Mouse (Mus musculus) urinary bladder, adult 2 months (tissue): Measurements from ENCODE around the gene Hsf4. TPM values are rescaled to one million over a fixed set of nuclear protein-coding genes. Genes with fewer than 3 reads are reported as not detected.
"Not testable (repeated sequence)": the region's sequence is repeated elsewhere in the genome, so short reads cannot be mapped to it uniquely, and the experiment has no call there.

Experiments
- DNase-seq: peaks from one replicate; pipeline ENCODE4 v3.0.0; 2022; ENCODE audit warnings: low spot score
- polyA plus RNA-seq: library from polyadenylated mRNA; depleted of rRNA; stranded (reverse); fragments of >200 nt; gene quantifications from 2 replicates; pipeline ENCODE4 v1.2.3, GENCODE M21; 2012

Hsf4 gene
- polyA plus RNA-seq, 1 experiment, result 4.8 TPM

DNA sequence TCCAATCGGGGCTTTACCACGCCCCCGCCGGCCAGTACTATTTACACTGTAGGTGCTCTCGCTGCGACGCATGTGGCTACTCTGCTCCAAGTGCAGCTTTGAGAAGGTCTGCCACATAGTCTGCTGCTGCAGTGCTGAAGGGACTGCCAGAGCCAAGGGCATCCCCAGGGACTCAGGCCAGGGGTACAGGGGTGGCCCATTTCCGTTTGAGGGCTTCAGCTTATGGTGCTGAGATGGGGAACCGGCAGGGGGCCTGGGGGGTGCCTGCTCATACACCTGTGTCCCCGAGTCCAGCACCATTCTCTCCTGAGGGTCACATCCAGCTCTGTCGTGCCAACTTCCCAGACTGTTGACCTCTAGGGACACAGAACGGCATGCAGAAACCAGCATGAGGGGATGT lies 15.9 kb downstream of the Hsf4 start:
- no peak for DNase-seq

DNA sequence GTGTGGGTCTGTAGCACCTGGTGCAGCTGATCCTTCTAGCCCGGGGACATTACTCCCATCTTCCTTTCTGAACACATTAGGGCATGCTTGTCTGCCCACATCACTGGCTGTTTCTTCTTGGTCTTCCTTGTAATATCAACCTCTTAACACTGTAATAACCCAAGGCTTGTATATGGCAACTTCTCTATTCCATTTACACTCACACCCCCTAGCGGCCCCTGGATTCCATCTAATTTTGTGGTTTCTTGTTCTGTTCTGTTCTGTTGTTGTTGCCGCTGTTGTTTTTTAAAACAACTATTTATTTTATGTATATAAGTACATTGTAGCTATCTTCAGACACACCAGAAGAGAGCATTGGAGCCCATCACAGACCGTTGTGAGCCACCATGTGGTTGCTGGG lies 17.3 kb downstream of the Hsf4 start:
- DNase-seq, result no peak

DNA sequence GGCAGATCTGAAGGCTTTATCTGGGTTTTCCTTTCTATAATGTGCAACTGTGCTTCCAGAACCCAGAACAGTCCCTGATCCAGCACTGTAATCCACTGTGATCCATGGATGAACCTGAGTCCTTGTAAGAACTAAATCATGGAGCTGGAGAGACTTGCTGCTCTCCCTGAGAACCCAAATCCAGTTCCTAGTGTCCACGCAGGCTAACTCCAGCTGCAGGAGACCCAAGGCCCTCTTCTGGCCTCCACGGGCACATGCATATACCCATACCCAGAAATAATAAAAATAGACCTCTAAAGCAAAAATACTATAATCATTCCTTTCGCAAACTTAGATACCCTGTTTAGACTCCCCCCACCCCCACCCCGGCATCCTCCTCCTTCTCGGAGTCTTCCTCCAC lies 18.6 kb downstream of the Hsf4 start:
- no peak for DNase-seq

DNA sequence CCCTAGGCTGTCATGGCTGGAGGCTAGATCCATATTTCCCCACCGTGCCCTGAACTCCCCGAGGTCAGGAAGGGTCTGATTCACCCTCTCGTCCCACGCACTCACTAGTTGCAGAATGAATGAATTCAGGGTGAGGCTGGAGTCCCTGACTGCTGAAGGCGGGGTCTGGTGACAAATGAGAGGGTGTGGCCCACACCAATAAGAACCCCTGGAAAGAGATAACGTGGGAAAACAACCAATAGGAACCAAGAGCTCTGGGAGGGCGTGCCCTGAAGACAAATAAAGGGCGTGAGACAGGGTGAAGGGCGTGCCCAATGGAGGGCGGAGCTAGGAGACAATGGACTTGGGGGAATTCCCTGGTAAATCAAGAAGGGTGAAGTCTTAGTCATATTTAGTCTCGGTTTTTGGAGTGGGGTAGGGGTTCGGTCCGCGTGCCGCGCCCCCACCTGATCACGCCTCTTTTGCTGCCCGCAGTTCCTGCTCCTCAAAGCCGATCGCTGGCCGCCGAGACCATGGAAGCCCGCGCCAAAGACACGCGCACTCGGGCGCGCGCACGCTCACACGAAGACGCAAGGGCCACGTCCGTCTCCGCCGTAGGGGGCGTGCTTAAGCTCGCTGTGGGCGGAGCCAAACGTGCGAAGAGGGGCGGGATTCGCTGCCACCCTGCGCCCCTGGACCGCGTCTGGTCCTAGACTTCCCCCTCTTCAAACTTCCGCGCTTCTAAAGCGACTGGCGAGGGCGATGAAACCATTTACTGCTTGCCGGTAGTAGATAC lies 19.5 kb downstream of the Hsf4 start:
- peak; percentile 79 for DNase-seq

DNA sequence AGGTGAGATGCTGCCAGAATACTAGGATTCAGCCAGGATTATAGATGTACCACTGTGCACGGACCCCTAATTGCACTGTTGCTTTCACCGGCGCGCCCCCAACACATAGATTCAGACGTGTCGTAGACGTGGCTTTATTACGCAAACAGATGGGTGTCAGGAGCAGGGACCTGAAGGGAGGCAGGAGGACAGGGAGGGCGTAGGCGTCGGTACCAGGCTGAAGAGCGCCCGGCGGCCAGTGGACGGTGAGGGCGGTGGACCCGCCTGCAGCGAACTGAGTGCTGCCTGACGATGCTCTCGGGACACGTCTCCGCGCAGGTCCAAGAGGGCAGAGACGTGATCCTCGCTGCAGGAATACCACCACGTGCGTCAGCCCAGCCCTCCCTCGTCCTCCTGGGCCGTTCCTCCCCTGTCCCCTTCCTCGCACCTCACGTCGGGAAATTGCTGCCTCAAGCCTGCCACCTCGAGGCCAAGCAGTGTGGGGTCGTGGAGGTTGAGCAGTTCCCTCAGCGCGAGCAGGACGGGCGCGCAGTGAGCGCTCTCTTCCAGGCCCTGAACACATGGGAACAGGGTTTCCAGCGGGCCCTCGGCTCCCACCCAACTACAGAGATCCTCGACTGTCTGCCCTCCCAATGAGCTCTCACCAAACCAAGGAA lies 20.3 kb downstream of the Hsf4 start, which contains the start of gene 4931428F04Rik:
Gene 4931428F04Rik, minus strand, starts transcription at position 60 of the 656 bp plus-strand sequence.
- DNase-seq, result no peak

DNA sequence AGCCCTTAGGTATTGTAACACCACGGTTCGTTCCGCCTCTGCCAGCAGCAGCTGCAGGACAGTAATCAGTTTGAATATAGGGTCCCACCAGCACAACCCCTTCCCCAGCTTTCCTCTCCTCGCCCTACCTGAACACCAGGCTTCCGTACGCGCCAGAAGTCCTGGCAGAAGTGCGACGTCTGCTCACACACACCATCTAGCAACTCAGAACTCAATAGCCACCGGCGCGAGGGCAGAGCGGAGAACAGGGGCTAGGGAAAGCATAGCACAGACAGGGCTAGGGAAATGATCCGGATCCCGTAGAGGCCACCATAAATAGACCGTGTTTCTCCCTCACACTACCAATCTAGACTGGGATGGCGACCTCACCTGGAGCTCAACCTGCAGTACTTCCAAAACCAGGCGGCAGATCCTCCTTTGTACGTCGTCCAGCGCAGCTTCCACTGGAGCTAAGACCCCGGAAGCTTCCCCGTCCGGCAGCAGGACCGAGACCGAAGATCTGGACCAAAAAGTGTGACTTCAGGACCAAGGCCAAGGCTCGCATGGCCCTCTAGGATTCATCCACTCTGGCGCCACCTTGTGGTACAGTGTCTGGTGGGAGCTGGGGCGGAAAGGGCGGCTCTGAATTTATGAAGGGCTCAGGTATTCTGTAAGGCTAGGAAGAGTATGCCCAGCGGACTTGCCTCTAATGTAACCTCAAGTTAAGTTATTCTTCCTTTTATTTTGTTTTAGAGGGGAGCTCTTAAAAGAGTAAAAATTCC lies 21.1 kb downstream of the Hsf4 start:
- peak; percentile 72 for DNase-seq

DNA sequence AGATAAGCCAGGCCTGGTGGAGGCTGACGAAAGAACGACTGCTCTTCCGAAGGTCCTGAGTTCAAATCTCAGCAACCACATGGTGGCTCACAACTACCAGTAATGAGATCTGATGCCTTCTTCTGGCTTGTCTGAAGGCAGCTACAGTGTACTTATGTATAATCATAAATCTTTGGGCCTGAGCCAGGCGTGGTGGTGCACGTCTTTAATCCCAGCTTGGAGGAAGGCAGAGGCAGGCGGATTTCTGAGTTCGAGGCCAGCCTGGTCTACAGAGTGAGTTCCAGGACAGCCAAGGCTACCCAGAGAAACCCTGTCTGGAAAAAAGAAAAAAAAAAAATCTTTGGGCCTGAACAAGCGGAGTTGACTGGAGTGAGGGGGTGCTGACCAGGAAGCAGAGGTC lies 21.8 kb downstream of the Hsf4 start:
- DNase-seq, result not testable (repeated sequence)

DNA sequence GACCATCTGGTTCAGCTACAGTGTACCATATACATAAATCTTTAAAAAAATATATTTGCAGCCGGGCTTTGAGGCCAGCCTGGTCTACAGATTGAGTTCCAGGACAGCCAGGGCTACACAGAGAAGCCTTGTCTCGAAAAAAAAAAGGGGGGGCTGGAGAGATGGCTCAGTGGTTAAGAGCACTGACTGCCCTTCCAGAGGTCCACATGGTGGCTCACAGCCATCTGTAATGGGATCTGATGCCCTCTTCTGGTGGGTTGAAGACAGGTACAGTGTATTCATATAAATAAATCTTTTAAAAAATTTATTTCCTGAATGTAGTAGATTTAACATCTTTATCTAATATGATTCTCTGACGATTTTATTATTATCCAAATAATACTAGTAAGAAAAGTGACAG lies 22.2 kb downstream of the Hsf4 start:
- not testable (repeated sequence) for DNase-seq

DNA sequence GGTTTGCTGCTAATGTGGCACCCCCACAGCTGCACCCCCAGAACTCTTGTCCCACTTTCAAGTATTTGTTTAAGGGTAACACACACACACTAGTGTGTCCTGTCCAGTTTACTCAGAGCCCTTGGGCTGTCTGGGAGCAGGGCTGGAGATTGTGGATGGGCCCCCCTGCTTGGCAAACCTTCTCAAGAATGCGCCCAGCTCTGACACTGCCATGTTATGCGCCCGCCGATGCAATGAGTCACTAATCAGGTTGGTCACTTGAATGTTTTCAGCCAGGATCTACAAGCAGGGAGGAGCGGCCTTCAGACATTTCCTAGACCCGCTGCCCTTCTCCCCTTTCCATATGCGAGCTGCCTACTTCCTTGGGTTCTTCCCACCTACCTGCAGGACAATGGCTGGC lies 22.9 kb downstream of the Hsf4 start:
- no peak for DNase-seq

DNA sequence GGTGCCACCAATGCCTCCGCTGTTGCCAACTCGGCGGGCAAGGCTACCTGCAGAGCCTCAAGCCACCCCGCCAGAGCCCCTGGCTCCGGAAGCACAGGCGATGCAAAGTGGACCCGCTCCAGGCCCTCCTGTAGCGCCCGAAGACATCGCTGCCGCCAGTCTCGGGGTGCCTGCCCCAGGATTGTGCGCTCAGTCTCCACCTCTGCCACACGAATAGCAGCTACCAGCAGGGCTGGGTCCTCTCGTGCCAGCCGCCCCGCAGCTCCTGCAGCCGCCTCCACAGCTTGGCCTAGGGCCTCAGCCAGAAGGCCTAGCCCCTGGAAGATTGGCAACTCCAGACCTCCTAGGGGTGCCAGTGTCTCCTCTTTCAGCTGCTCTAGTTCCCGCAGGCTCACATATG lies 23.8 kb downstream of the Hsf4 start:
- no peak for DNase-seq

DNA sequence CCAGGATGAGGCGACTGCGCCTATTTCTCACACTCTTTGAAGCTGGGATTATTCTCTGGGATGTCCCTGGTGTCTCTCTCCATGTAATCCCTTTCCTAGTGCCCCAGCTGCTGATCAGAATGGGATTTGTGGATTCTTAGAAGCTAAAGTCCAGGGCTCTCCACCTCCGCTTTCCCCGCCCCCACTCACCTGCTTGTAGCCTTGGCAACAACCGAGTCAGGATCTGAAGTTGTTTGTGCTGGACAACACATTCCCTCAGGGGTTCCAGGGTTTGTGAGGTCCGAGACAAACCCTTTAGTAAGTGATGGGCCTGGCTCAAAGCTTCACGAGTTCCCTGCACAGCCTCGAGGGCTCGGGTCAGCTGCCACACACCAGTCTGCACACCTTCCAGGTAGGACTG lies 25.2 kb downstream of the Hsf4 start:
- no peak for DNase-seq

DNA sequence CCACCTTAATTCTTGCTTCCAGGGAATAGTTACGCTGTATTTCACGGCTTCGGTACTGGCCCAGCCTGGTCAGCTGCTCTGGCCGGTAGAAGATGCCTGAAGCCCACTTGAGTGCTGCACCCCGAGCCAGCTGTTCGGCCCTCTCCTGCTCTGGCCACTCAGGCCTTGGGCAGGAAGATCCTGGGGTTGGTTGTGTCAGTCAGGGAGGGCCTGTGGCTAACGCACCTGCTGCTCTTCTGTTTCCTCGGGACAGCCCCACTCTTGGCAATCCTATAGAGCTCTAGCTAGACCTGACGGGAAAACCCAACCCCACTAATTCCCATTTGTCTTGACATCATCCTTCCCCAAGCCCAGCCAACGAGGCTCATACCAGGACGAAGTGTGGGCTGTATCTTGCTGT lies 25.7 kb downstream of the Hsf4 start:
- no peak for DNase-seq

DNA sequence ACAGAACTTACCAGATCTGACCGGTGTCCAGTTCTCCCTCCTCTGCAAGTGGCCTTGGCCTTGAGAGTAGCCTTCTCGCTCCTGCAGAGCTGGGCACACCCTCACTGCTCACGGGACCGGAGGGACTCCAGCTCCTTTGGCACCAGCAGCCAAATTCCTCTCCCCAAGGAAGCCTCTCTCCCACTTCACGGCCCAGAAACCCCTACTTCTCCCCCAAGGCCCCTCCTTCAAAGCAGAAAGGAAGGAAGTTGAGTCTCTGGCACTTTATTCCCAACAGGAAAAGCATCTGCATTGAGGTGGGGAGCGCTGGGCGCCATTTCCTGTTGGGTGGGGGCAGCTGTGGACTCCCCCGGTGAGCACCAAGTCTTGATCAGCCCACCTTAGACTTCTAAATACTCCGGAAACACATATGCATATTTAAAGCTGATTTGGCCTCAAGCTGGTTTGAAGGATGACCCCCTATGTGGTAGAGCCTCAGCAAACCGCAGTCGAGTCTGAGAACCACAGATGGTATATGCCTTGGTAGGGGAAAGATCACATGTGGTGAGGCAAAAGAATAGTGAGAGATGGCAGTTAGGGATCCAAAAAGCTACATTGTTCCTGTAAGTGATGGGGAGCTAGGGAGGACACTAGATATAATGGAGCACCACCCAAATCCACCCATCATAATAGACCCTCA lies 26.4 kb downstream of the Hsf4 start, which contains the start of gene Exoc3l:
Gene Exoc3l, minus strand, starts transcription at position 207 of the 679 bp plus-strand sequence.
- DNase-seq, result no peak

DNA sequence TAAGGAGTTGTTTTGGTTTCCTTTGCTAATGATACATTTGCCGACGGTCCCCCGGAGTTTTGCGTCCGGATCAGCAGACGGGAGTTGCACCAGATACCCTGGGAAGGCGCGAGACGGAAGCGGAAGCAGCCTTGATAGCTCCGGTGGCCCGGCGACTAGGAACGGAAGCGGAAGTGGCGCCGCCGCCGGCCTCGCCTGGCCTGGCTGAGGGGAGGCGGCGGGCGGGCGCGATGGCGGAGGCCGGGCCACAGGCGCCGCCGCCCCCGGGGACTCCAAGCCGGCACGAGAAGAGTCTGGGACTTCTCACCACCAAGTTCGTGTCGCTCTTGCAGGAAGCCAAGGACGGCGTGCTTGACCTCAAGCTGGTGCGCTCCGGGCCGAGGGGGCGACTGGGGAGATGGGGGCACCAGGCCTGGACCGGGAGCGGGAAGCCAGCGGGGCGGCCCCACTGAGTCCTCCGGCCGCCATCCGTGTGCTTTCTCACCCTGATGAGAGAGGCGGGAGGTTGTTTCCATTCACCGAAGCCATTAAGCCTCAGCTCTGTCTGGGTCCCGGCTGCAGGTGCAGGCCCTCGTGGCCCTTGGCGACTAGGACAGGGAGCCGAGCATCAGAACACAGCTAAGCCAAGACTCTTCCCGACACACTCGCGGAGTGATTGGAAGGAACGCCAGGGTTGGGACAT lies 28.1 kb downstream of the Hsf4 start, which contains the start of gene E2f4:
Gene E2f4, plus strand, starts transcription at position 153 of the 682 bp plus-strand sequence.
- peak; percentile 81 for DNase-seq

DNA sequence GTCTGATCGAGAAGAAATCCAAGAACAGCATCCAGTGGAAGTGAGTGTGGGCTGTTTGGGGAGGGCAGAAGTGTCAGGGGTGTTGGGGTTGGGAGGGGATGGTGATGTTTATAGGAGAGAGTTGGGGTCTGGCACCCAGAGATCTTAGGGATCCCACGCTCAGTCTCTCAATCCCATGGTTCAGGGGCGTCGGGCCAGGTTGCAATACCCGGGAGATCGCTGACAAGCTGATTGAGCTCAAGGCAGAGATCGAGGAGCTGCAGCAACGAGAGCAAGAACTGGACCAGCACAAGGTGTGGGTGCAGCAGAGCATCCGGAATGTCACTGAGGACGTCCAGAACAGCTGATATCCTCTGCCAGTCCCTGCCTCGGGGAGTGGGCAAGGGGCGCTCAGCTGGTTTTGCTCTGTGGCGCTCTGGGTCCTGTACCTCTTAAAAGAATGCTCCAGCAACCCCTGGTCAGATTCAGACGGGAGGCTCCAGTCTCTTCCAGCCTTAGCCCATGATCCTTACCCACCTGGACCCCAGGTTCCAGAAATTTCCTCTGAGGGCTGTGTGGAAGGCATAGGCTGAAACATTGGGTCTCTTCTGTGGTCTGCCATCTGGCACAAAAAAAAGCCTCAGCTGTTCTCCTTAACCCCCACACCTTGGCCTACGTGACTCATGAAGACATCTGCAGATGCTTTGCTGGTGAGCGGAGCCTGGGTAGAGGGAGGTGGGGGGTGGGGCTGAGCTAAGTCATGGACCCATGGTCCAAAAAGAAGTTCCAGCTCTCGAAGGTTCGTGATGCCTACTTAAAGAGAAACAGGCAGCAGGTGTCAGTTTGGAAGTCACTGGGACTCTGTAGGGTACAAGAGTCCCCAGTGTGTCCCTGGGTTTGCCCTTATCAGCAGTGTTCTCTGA lies 29.0 kb downstream of the Hsf4 start:
- no peak for DNase-seq

DNA sequence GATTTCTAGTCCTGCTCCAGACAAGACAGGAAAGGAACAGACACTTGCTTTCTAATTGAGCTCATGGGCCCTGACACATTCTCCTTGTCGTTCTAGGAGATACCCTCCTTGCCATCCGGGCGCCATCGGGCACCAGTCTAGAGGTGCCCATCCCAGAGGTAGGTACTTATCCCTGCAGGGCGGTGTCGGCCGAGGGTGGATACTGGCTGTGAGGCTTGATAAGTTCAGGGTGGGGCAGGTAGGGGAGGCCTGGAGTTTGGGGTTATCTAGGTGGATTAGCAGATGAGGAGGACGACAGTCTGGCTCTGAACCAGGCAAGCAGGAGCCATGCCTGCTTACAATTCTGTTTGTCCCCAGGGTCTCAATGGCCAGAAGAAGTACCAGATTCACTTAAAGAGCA lies 30.4 kb downstream of the Hsf4 start:
- no peak for DNase-seq

DNA sequence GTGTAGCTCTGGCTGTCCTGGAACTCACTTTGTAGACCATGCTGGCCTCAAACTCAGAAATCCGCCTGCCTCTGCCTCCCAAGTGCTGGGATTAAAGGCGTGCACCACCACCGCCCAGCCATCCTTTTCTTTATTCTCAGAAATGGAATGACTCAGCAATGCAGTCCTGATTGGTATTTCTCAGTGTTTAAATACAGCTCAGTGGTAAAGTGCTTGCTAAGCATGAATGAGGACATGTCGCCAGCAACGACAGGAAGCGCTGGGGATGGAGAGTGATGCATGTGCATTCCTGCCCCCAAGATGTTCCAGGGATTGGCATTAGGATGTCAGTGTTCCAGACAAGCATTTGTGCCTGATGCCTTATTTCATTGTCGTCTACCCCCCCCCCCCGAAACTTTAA lies 33.8 kb downstream of the Hsf4 start:
- no peak for DNase-seq

DNA sequence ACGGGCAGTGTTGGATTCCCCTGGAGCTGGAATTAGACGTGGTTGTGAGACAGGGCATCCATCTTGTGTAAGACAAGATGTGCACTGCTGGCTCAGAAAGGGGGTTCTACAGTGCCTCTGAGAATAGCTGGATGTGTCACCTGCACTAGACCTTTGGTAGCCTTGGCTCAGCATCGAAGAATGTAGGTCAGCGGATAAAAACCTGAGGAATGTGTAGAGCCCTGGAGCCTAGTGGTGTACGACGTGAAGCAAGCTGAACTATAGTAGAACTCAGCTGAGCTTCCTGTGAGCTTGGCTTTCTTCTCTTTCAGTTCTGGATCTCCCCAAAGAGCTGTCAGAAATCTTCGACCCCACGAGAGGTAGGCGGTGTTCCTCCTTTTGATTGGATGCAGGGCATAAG lies 34.3 kb downstream of the Hsf4 start:
- DNase-seq, result no peak

DNA sequence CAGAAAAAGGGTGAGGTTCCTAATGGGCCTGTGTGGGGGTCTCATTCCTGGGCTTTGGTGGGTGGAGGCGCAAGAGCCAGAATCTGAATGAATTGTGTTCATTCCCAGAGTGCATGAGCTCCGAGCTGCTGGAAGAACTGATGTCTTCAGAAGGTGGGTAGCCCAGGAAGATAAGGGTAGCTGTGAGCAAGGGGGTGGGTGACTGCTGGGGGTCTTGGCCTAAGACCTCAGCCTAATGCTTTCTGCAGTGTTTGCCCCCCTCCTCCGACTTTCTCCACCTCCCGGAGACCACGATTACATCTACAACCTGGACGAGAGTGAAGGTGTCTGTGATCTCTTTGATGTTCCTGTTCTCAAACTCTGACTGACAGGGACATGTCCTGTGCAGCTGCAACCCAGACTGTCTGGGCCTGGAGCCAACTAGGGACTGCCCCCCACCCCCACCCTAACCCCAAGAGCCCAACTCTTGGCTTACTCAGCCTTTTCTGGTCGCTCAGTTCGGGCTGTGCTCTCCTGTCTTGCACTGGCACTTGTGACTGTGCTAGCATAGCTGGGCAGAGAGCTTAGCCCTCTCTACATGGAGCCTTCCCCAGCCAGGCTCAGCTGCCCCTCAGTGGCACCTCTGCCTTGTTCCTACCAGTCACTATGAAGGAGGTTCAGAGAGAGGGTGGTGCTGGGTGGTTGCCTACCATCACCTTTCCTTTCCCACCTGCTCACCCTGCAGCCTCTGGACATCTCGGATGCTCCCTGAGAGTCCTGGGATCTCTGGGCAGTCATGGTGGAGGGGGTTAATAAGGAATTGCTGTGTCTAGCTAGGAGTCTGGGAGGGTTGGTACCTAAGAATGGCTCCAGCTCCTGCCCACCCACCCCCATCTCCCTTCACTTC lies 35.0 kb downstream of the Hsf4 start:
- DNase-seq, result no peak
